Mouse (Mus musculus) v-Abl transformed pro-B cells (cell line): ENCODE results near the gene Krtap5-3.
"Not testable (repeated sequence)": the region's sequence is repeated elsewhere in the genome, so short reads cannot be mapped to it uniquely, and the experiment has no call there.

Experiments
- in situ Hi-C, 2 experiments: fragments of 400-800 bp; cut with MboI; formaldehyde crosslinking; loops; one replicate each; pipeline ENCODE4 v1.15.1; 2025; ENCODE audit not compliant: unreplicated experiment in 2 of 2

Krtap5-3 gene

DNA sequence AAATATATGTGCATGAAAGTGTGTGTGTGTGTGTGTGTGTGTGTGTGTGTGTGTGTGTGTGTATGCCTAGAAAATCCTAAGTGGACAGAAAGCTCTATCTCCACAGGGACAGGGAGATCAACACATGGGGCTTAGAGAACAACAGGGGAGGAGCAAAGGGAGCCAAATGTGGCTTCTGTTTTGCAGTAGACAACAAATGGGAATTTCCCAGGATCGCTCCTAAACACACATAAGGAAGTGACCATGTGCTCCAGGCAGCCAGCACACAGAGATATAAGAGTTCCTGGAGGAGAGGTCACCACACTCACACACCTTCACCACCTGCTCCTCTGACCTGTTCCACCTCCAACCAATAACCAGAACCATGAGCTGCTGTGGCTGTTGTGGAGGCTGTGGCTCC lies at the start of gene Krtap5-3:
Gene Krtap5-3 (plus strand): TSS at position 301 of the 400 bp plus-strand sequence.
- in situ Hi-C loops = no loop called here

DNA sequence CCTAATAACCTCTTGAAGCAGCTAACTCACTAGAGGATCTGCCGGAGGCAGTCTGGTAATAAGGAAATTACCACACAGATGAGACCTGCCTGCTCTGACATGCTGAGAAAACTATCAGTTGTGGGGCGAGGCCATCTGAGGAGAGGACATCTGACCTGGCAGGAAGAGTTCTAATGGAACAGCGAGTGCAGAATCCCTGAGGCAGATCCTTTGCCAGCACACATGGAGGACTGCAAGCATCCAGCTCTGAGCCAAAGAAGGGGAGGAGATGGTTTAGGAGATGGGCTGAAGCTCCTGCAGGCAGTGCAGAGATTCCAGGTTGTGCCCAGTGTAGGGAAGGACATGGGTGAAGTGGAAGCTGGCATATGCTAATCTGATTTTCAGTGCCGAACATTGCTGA lies 49.0 kb upstream of the Krtap5-3 start:
- in situ Hi-C loops = no loop called here

DNA sequence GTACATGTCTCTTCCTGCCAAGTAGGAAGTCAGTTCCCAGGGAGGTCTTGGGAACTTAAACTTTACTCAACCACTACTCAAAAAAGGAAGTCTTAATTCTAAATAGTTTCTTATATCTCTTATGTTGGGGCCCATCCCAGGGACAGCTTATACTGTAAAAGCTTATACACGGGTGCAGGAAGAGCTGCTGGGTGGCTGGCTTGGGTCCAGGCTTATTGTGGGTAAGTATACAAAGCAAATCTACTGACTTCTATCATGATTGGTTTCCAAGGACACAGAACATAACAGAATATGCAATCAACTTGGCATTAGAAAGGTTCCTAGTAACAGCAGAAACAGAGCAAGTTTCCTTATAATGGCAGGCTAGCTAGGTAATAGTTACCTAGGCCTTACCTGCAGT lies 45.9 kb upstream of the Krtap5-3 start:
- in situ Hi-C loops = no loop called here

DNA sequence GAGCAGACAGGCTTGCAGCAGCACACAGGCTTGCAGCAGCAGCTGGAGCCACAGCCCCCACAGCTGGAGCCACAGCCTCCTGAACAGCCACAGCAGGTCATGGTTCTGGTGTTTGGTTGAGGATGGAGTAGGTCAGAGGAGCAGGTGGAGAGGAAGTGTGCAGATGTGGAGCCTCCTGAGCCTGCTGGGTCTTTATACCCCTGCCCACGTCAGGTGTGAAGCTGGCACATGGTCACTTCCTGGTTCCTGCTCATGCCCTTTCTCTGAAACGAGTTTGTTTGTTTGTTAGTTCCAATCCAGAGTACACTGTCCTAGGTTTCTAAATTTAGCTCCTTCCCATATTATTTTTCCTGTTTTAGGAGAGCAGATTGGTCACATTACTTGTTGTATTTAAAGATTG lies 44.2 kb upstream of the Krtap5-3 start, which contains the start of gene Gm29735:
Gene Gm29735 (minus strand): TSS at position 101 of the 400 bp plus-strand sequence.
- in situ Hi-C loops = not testable (repeated sequence)

DNA sequence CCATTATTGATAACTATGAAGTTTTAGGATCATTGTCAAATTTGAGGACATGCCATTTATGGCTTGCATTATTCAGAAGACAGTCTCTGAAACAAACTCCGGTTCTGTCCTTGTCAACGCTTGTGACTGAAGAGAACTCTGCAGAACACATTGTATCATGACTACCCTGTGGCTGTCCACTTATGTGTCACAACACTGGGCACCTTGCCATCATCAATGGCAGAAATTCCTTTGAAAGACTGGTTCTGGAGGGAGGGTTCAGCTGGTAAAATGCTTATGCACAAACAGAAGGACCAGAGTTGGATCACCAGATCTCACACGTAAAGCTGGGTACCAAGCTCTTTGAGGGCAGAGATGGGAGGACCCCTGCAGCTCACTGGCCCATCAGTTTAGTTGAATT lies 41.8 kb upstream of the Krtap5-3 start:
- in situ Hi-C loops = no loop called here

DNA sequence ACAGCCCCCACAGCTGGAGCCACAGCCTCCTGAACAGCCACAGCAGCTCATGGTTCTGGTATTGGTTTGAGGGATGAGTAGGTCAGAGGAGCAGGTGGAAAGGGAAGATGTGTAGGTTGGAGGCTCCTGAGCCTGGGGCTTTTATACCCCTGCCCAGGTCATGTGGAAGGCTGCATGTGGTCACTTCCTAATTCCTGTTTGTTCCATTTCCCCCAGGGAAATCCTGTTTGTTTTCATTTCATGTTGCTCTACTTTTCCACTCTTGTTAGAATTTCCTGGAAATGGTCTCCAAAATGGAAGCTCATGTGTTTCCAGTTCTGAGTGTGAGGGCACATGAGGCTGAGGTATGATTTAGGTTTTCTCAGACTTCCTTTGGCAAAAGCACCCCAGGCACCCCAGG lies 35.5 kb upstream of the Krtap5-3 start, which contains the start of gene Gm4553:
Gene Gm4553 (minus strand): TSS at position 101 of the 400 bp plus-strand sequence.
- in situ Hi-C loops = not testable (repeated sequence)

DNA sequence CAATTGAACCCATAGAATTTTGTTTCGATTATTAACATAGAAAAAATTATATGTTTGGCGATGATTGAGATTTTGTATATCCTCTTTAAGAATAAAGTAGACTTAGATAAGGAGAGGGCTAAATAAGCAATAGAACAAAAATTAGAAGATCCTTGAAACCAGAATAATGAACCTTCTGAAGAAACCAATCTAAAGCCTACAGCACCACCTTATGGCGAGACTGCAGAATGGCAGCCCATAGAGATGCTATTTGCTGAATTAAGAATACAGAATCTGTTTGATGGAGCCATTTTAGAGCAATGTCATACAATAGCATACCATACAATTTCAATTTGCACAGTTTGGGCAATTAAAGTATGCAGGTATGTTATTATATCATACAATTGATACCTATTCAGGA lies 31.3 kb upstream of the Krtap5-3 start:
- in situ Hi-C loops = no loop called here

DNA sequence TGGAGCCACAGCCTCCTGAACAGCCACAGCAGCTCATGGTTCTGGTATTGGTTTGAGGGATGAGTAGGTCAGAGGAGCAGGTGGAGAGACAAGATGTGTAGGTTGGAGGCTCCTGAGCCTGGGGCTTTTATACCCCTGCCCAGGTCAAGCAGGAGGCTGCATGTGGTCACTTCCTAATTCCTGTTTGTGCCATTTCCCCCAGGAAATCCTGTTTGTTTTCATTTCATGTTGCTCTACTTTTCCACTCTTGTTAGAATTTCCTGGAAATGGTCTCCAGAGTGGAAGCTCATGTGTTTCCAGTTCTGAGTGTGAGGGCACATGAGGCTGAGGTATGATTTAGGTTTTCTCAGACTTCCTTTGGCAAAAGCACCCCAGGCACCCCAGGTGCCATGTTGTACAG lies 25.3 kb upstream of the Krtap5-3 start, which contains the start of gene Krtap5-2:
Gene Krtap5-2 (minus strand): TSS at position 101 of the 400 bp plus-strand sequence.
- in situ Hi-C loops = not testable (repeated sequence)

DNA sequence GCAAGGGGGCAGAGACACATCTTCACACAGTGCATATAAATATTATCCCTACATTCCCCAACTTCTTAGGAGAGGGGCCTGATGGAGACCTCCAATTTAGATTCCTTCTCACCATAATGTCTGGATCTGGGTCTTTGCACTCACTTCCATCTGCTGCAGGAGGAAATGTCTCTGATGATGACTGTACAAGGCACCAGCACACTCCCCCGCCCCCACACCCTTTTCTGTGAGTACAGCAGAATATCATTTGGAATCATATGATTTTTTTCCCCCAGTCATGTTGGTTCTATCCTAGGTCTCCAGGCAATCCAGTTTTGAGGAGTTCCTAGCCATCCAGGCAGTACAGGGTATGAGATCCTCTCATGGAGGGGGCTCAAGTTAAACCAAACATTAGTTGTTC lies 22.5 kb upstream of the Krtap5-3 start:
- in situ Hi-C loops = no loop called here

DNA sequence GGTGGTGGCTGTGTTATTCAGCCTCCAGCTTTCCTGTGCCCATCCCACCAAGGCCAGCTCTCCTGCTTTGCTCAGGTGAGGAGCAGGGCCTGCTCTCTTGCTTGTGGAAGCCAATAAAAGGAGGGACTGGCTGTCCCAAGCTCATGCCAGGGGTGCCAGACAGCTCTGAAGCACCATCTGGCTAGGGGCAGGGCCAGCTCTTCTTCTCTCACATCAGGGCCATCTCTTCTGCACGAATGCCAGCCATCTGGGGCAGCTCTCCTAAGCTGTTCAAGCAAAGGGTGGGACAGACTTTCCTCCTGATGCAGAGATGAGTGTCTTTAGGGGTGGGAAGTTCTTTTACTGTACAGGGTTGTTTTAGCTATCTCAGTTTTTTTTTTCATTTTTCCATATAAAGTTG lies 20.1 kb upstream of the Krtap5-3 start:
- in situ Hi-C loops = no loop called here

DNA sequence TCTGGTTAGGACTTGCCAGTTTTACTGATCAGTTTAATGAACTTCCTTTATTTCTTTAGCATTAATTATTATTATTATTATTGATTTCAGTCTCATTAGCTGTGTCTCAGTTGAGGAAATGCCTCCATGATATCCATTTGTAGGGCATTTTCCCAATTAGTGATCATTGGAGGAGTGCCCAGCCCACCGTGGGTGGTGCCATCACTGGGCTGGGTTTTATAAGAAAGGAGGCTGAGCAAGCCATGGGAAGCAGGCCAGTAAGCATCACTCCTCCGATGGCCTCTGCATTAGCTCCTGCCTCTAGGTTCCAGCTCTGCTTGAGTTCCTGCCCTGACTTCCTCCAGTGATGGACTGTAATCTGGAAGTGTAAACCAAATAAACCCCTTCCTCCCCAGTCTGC lies 13.0 kb upstream of the Krtap5-3 start:
- in situ Hi-C loops = no loop called here

DNA sequence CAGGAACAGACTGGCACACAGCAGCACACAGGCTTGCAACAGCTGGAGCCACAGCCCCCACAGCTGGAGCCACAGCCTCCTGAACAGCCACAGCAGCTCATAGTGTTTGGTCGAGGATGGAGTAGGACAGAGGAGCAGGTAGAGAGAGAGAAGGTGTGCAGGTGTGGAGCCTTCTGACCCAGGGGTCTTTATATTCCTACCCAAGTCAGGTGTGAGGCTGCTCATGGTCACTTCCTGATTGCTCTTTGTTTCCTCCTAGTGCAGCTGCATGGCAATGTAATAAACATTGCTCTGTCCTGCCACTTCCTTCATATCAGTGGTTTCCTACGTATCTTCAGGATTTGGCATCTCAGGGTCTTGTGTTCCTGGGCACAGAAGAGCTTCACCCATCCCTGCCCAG lies 10.9 kb upstream of the Krtap5-3 start, which contains the start of gene Gm10153:
Gene Gm10153 (minus strand): TSS at position 101 of the 400 bp plus-strand sequence.
- in situ Hi-C loops = no loop called here

DNA sequence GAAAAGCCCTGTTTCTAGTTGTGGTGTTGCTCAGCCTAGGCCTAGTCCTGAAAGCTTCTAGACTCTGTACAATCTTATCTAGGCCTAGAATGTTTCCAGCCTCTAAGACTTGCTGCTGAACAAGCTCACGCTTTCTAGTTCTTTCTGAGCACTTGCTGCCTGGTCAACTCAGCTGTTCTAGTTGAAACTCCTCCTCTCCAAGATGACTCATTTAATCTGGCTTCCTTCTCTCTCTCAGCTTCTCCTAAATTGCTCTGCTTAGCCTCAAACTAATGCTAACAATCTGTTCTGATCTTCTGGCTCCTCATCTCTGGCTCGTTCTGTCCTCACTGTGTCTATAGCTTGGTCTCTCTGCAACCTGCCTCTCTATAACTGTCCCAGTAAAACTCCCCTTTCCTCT lies 2.4 kb upstream of the Krtap5-3 start:
- in situ Hi-C loops = no loop called here

DNA sequence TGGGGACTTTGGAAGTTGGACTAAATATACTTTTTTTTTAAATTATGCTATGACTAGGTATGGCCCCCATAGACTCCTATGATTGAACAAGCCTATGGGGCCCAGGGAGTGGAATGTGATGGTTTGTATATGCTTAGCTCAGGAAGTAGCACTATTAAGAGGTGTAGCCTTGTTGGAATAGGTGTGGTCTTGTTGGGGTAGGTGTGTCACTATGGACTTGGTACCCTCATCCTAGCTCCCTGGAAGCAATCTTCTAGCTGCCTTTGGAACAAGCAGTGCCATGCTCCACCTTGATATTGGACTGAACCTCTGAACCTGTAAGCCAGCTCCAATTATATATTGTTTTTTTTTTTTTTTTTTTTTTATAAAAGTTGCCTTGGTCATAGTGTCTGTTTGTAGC lies 4.3 kb downstream of the Krtap5-3 start:
- in situ Hi-C loops = no loop called here

DNA sequence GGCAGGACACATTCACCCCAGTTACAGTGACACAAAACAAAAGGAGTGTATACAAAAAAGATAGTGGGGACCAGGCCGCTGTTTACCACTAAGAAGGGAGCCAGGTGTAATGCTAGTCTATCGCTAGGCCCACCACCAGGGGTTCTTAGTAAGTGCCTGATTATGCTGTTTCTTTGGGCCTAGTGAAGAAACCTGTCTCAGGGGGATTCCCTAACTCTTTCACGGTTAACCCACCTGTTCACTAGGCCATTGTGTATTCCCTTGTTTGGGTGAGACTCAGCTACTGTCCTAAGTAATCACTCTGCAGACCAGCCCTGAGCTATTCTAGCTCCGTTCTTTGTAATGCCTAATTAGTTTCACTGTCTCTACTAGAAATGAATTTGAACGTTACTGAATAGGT lies 5.7 kb downstream of the Krtap5-3 start:
- in situ Hi-C loops = not testable (repeated sequence)

DNA sequence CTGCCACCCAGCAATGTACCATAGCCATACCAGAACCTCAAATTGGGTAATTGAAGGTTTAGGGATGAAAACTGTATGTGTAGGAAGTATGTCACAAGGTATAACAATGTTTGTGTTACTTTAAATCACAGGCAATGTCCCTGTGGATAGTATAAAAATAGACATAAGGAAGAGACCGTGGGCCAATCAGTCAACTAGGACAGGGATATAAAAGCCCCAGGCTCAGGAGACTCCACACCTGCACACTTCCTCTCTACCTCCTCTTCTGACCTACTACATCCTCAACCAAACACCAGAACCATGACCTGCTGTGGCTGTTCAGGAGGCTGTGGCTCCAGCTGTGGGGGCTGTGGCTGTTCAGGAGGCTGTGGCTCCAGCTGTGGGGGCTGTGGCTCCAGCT lies 10.4 kb downstream of the Krtap5-3 start, which contains the start of gene Gm7579:
Gene Gm7579 (plus strand): TSS at position 301 of the 400 bp plus-strand sequence.
- in situ Hi-C loops = no loop called here

DNA sequence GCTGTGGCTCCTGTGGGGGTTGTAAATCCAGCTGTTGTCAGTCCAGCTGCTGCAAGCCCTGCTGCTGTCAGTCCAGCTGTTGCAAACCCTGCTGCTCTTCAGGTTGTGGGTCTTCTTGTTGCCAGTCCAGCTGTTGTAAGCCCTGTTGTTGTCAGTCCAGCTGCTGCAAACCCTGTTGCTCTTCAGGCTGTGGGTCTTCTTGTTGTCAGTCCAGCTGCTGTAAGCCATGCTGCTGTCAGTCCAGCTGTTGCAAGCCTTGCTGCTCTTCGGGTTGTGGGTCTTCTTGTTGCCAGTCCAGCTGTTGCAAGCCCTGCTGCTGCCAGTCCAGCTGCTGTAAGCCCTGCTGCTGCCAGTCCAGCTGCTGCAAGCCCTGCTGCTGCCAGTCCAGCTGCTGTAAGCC lies 11.0 kb downstream of the Krtap5-3 start:
- in situ Hi-C loops = not testable (repeated sequence)

DNA sequence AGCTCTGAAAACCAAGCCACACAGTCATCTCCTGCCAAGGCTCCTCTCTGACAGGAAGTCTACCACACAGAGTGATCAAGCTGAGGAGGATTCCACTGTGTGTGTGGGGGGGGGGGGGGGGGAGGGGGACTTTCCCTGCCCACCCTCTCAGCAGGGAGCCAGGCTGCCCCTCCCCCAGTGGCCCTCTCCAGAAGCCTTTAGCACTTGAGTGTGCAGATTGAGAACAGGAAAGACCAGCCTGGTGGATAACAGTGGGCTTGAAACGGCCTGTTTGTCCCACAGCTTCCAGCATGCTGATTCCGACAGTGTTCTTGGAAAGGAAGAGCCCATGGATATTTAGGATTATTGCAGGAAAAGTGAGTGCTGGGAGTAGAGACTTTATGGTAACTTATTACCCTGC lies 23.4 kb downstream of the Krtap5-3 start:
- in situ Hi-C loops = no loop called here

DNA sequence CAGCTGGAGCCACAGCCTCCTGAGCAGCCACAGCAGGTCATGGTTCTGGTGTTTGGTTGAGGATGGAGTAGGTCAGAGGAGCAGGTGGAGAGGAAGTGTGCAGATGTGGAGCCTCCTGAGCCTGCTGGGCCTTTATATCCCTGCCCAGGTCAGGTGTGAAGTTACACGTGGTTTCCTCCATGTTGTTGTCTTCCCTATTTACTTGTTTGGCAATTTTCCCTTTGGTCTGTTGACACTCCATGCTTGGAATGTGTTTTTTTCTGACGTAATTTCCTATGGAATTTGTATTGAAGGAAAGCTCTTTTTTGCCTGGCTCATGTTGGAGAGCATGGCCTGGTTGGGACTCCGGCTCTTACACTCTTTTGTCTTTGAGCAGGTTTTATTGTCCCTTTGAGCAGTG lies 28.7 kb downstream of the Krtap5-3 start, which contains the start of gene Krtap5-5:
Gene Krtap5-5 (minus strand): TSS at position 101 of the 400 bp plus-strand sequence.
- in situ Hi-C loops = not testable (repeated sequence)

DNA sequence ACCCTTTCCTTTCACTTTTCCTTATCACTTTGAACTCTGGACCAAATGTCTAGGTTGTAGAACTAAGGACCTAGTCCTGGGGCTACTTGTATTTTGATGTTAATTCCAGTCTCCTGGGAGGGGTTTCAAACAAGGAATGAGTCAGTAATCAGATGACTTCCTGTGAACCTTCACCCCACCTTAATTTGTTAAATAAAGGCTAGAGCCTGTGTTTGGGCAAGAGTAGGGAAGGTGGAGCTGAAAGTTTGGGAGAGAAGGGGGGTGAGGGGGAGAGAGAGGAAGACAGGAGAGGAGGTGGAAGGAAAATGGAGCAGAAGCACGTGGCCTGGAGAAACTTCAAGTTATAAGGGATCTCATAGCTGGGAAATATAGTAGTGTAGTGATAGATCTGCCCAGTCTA lies 30.4 kb downstream of the Krtap5-3 start:
- in situ Hi-C loops = no loop called here

DNA sequence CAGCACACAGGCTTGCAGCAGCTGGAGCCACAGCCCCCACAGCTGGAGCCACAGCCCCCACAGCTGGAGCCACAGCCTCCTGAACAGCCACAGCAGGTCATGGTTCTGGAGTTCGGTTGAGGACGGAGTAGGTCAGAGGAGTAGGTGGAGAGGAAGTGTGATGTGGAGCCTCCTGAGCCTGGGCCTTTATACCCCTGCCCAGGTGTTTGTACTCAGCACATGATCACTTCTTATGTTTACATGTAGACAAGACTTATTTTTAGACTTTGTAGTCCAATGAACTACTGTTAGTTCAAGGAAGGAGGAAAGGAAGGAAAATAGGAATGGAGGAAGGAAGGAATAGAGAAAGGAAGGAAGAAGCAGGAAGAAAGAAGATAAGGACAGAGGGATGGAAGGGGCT lies 39.8 kb downstream of the Krtap5-3 start, which contains the start of gene Gm40460:
Gene Gm40460 (minus strand): TSS at position 101 of the 400 bp plus-strand sequence.
- in situ Hi-C loops = no loop called here

DNA sequence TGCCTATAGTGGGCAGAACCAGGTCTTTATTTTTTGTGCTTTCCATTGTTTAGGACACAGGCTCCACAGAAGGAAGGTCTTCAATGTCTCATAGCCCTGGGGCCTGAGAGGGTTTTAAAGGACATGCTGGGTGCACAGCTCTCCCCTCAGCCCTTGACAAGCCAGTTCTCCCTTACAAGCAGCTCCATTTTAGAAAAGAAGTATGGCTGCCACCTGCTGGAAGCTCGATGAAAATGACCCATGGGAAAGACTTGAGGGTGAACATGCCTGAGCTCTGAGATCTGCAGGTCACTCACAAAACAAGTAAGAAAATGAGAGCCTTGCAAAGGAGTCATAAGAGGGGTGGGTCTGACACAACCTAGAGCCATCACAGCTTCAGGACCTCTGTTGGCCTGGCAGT lies 48.7 kb downstream of the Krtap5-3 start:
- in situ Hi-C loops = no loop called here
